Mouse (Mus musculus) heart, postnatal 0 days (tissue): ENCODE results near the gene Wdr18.

Experiments
- CTCF ChIP-seq: IDR thresholded peaks from 2 replicates; pipeline ENCODE4 v1.5.1; 2016; ENCODE audit warnings: antibody characterized with exemption, control low read depth, low read depth
- EP300 ChIP-seq: IDR thresholded peaks from 2 replicates; pipeline ENCODE4 v1.6.1; 2016; ENCODE audit warnings: antibody characterized with exemption, low read depth

DNA sequence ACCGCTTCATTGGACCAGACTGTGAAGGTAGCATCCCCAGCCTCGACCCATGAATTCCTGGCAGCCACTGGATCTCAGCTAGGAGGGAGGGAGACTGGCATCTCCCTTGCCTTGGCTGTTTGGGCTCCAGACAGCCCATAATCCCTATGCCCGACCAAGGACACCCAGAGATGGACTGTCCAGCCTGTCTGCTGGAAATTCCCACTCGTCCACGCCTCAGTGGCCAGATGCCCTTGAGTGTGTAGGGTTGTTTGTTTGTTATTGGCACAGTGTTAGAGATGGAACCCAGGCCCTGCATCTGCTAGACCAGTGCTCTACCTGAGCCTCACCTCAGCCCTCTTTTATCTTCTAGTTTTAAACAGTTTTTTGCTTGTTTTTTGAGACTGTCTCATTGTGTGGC lies 5.4 kb downstream of the Wdr18 start:
- no peak for TF ChIP-seq CTCF
- no peak for TF ChIP-seq EP300
